8 mouse cellular contexts compared by ENCODE assay signal in genomic region chr11:69599436-69599835, GRCm38 (mm10). TPM values are rescaled to one million over a fixed set of nuclear protein-coding genes. Genes with fewer than 3 reads are reported as not detected.
DNase-seq lines count a peak whose midpoint lies in the region; ATAC-seq and TF ChIP-seq lines count a peak whose summit lies in the region.
"Had no signal": no experiment of that assay in that cellular context is flagged by ENCODE, and none has a peak within 500 bp of the region (broad histone marks: within the 10 kb centered on the region; RNA-seq: fewer than 3 reads in every experiment).

No protein-coding gene starts in this region.

- peak overlapping the region; percentile 27; the same call in 1 of the 2 replicates for H3K4me2 ChIP-seq in kidney, postnatal 0 days (ENCODE audit: low read length)
- H3K4me2 ChIP-seq in intestine, embryonic 15.5 days (replicated peaks) = peak overlapping the region; percentile 28; the same call in 1 of the 2 replicates
- 0 out of 2 replicates have a peak overlapping the region, but pooled peaks have one; percentile 4 for H3K4me2 ChIP-seq in neural tube, embryonic 13.5 days

- peaks cover 22% of the 10 kb centered on the region for H3K4me1 ChIP-seq in kidney, postnatal 0 days (replicated peaks; ENCODE audit: insufficient read depth, low read length)
- H3K4me1 ChIP-seq in embryonic facial prominence, embryonic 10.5 days = peaks cover 36% of the 10 kb centered on the region
- H3K4me1 ChIP-seq in intestine, embryonic 15.5 days (replicated peaks) = peaks cover 36% of the 10 kb centered on the region
- H3K4me1 ChIP-seq in neural tube, embryonic 13.5 days (replicated peaks) = peaks cover 34% of the 10 kb centered on the region

- no peak overlapping the region for H3K4me3 ChIP-seq in kidney, postnatal 0 days (replicated peaks; ENCODE audit: low read depth, low read length)
- peak overlapping the region; percentile 36 for H3K4me3 ChIP-seq in embryonic facial prominence, embryonic 10.5 days
- H3K4me3 ChIP-seq in intestine, embryonic 15.5 days (replicated peaks) = no peak overlapping the region
- no peak overlapping the region for H3K4me3 ChIP-seq in neural tube, embryonic 13.5 days

- no peak for DNase-seq in kidney, postnatal 0 days (ENCODE audit: low spot score)
- no peak for DNase-seq in kidney, adult 18-20 months
- DNase-seq in embryonic facial prominence, embryonic 10.5 days (ENCODE audit: low spot score) = no peak
- DNase-seq in layer of hippocampus, adult 18-20 months (ENCODE audit: low spot score in 2 of 2) = no peak
- DNase-seq in adrenal gland, postnatal 25 days = no peak

- H3K36me3 ChIP-seq in kidney, postnatal 0 days (ENCODE audit: insufficient read depth, low read length) = no peaks in the 10 kb centered on the region
- H3K36me3 ChIP-seq in embryonic facial prominence, embryonic 10.5 days (replicated peaks) = peaks cover 15% of the 10 kb centered on the region
- H3K36me3 ChIP-seq in intestine, embryonic 15.5 days = no peaks in the 10 kb centered on the region
- peaks cover 17% of the 10 kb centered on the region for H3K36me3 ChIP-seq in neural tube, embryonic 13.5 days

- H3K9ac ChIP-seq in kidney, postnatal 0 days (ENCODE audit: low read depth, low read length) = no peak overlapping the region
- no peak overlapping the region for H3K9ac ChIP-seq in intestine, embryonic 15.5 days
- no peak overlapping the region; the same call in 1 of the 2 replicates for H3K9ac ChIP-seq in neural tube, embryonic 13.5 days

- ATAC-seq in kidney, postnatal 0 days (replicated peaks; ENCODE audit: low FRiP score, low read depth) = no peak
- ATAC-seq in intestine, embryonic 15.5 days = no peak
- no peak for ATAC-seq in neural tube, embryonic 13.5 days (ENCODE audit: low read depth)

- no peak for TF ChIP-seq CTCF in kidney, postnatal 0 days (IDR thresholded peaks at IDR 0.05; ENCODE audit: low read depth)

- H3K27me3 ChIP-seq in kidney, postnatal 0 days (ENCODE audit: insufficient read depth, low read length) = no peaks in the 10 kb centered on the region
- peaks cover 20% of the 10 kb centered on the region for H3K27me3 ChIP-seq in embryonic facial prominence, embryonic 10.5 days (replicated peaks; ENCODE audit: low read depth, poor library complexity, severe bottlenecking)
- peaks cover 8% of the 10 kb centered on the region; the same call in 1 of the 2 replicates for H3K27me3 ChIP-seq in intestine, embryonic 15.5 days (replicated peaks)
- peaks cover 5% of the 10 kb centered on the region; the same call in 1 of the 2 replicates for H3K27me3 ChIP-seq in neural tube, embryonic 13.5 days

- no peaks in the 10 kb centered on the region for H3K9me3 ChIP-seq in kidney, postnatal 0 days (replicated peaks; ENCODE audit: low read length)
- H3K9me3 ChIP-seq in embryonic facial prominence, embryonic 10.5 days = no peaks in the 10 kb centered on the region
- H3K9me3 ChIP-seq in intestine, embryonic 15.5 days = no peaks in the 10 kb centered on the region
- no peaks in the 10 kb centered on the region for H3K9me3 ChIP-seq in neural tube, embryonic 13.5 days

- 17% methylated on average over 9 of the region's 9 CpGs for WGBS in kidney, postnatal 0 days
- 5% methylated on average over 9 of the region's 9 CpGs for WGBS in embryonic facial prominence, embryonic 10.5 days
- 11% methylated on average over 9 of the region's 9 CpGs for WGBS in intestine, embryonic 15.5 days
- WGBS in neural tube, embryonic 13.5 days = 6% methylated on average over 9 of the region's 9 CpGs

- H3K27ac ChIP-seq in kidney, postnatal 0 days = peak overlapping the region; percentile 78; the same call in 1 of the 2 replicates
- H3K27ac ChIP-seq in embryonic facial prominence, embryonic 10.5 days (replicated peaks) = peak overlapping the region; percentile 81
- 0 out of 2 replicates have a peak overlapping the region, but pooled peaks have one; percentile 14 for H3K27ac ChIP-seq in intestine, embryonic 15.5 days
- H3K27ac ChIP-seq in neural tube, embryonic 13.5 days (replicated peaks) = peak overlapping the region; percentile 52
- H3K27ac ChIP-seq: macrophage had no signal

RNA-seq across cellular contexts. Expression of gene Atp1b2, which starts 6.3 kb away (rescaled TPM):
- polyA plus RNA-seq in kidney, postnatal 0 days (2015; fragmentation: Nextera tagmentation; extraction: Ambion mirVana) = 13.7 and 16.3 TPM in 2 replicates
- 3.2 TPM in 2 replicates for polyA plus RNA-seq in embryonic facial prominence, embryonic 10.5 days (2016; fragmentation: Nextera tagmentation; extraction: Ambion mirVana)
- 5.8 and 6.8 TPM in 2 replicates for polyA plus RNA-seq in intestine, embryonic 15.5 days (2015; fragmentation: Nextera tagmentation; extraction: Ambion mirVana)
- 29.5 and 30.4 TPM in 2 replicates for polyA plus RNA-seq in neural tube, embryonic 13.5 days (2015; fragmentation: Nextera tagmentation; extraction: Ambion mirVana)
- total RNA-seq in layer of hippocampus, adult 18-20 months (2021) = 100 to 1,000 TPM; 402 to 407 TPM
- total RNA-seq in adrenal gland, postnatal 25 days (2021) = 34.0 and 38.0 TPM in 2 replicates
- polyA plus RNA-seq: macrophage had no signal

RNA-seq across cellular contexts. Expression of gene Shbg, which starts 18.3 kb away (rescaled TPM):
- 0.13 TPM in 1 of 2 replicates, not detected in the other for polyA plus RNA-seq in kidney, postnatal 0 days (2015; fragmentation: Nextera tagmentation; extraction: Ambion mirVana)
- not detected in 2 replicates for polyA plus RNA-seq in embryonic facial prominence, embryonic 10.5 days (2016; fragmentation: Nextera tagmentation; extraction: Ambion mirVana)
- polyA plus RNA-seq in intestine, embryonic 15.5 days (2015; fragmentation: Nextera tagmentation; extraction: Ambion mirVana) = 0.34 and 0.43 TPM in 2 replicates
- not detected in 2 replicates for polyA plus RNA-seq in neural tube, embryonic 13.5 days (2015; fragmentation: Nextera tagmentation; extraction: Ambion mirVana)
- not detected for total RNA-seq in layer of hippocampus, adult 18-20 months (2021)
- total RNA-seq in adrenal gland, postnatal 25 days (2021) = not detected in 2 replicates
- polyA plus RNA-seq: macrophage had no signal

RNA-seq across cellular contexts. Expression of gene Trp53, which starts 19.3 kb away (rescaled TPM):
- 117 and 121 TPM in 2 replicates for polyA plus RNA-seq in kidney, postnatal 0 days (2015; fragmentation: Nextera tagmentation; extraction: Ambion mirVana)
- 219 and 225 TPM in 2 replicates for polyA plus RNA-seq in embryonic facial prominence, embryonic 10.5 days (2016; fragmentation: Nextera tagmentation; extraction: Ambion mirVana)
- polyA plus RNA-seq in intestine, embryonic 15.5 days (2015; fragmentation: Nextera tagmentation; extraction: Ambion mirVana) = 140 and 143 TPM in 2 replicates
- polyA plus RNA-seq in neural tube, embryonic 13.5 days (2015; fragmentation: Nextera tagmentation; extraction: Ambion mirVana) = 76.0 and 77.6 TPM in 2 replicates
- total RNA-seq in layer of hippocampus, adult 18-20 months (2021) = 10 to 100 TPM; 25.5 to 26.9 TPM
- total RNA-seq in adrenal gland, postnatal 25 days (2021) = 74.1 and 81.7 TPM in 2 replicates

RNA-seq across cellular contexts. Expression of gene Wrap53, which starts 19.4 kb away (rescaled TPM):
- polyA plus RNA-seq in kidney, postnatal 0 days (2015; fragmentation: Nextera tagmentation; extraction: Ambion mirVana) = 17.9 and 19.4 TPM in 2 replicates
- polyA plus RNA-seq in embryonic facial prominence, embryonic 10.5 days (2016; fragmentation: Nextera tagmentation; extraction: Ambion mirVana) = 41.6 and 43.5 TPM in 2 replicates
- 25.1 and 25.6 TPM in 2 replicates for polyA plus RNA-seq in intestine, embryonic 15.5 days (2015; fragmentation: Nextera tagmentation; extraction: Ambion mirVana)
- polyA plus RNA-seq in neural tube, embryonic 13.5 days (2015; fragmentation: Nextera tagmentation; extraction: Ambion mirVana) = 18.1 and 19.7 TPM in 2 replicates
- total RNA-seq in layer of hippocampus, adult 18-20 months (2021) = 10 to 100 TPM; 14.3 to 14.8 TPM
- total RNA-seq in adrenal gland, postnatal 25 days (2021) = 12.5 and 12.9 TPM in 2 replicates

RNA-seq across cellular contexts. Expression of gene Sat2, which starts 22.4 kb away (rescaled TPM):
- 27.6 and 31.3 TPM in 2 replicates for polyA plus RNA-seq in kidney, postnatal 0 days (2015; fragmentation: Nextera tagmentation; extraction: Ambion mirVana)
- polyA plus RNA-seq in embryonic facial prominence, embryonic 10.5 days (2016; fragmentation: Nextera tagmentation; extraction: Ambion mirVana) = 16.0 TPM in 2 replicates
- 14.1 and 16.7 TPM in 2 replicates for polyA plus RNA-seq in intestine, embryonic 15.5 days (2015; fragmentation: Nextera tagmentation; extraction: Ambion mirVana)
- 22.6 and 27.5 TPM in 2 replicates for polyA plus RNA-seq in neural tube, embryonic 13.5 days (2015; fragmentation: Nextera tagmentation; extraction: Ambion mirVana)
- 10 to 100 TPM in 1 of 2 experiments, 1 to 10 TPM in 1; 9.5 to 12.1 TPM for total RNA-seq in layer of hippocampus, adult 18-20 months (2021)
- total RNA-seq in adrenal gland, postnatal 25 days (2021) = 6.7 and 16.9 TPM in 2 replicates

Comparison
In these comparisons a context has a peak if more than half of its experiments do, and no peak if none do; other contexts are left out.
1. H3K27ac ChIP-seq: peak in every context shown above with its lines; median percentile 81 in embryonic facial prominence, embryonic 10.5 days; 78 in kidney, postnatal 0 days; 52 in neural tube, embryonic 13.5 days; 14 in intestine, embryonic 15.5 days.